Mouse (Mus musculus): ENCODE results near the gene Prkab2.

GRCm38 (mm10) chr3:97667093-97667675 is 9.2 kb downstream of the Prkab2 start:
- TF ChIP-seq NANOG (IDR thresholded peaks at IDR 0.05; ENCODE audit: borderline replicate concordance, low read length) (no peak), CTCF (conservative IDR thresholded peaks at IDR 0.05; ENCODE audit: low read length) (no peak)

Measured in E14TG2a.4 (cell line).